Mouse (Mus musculus): ENCODE measurements around the gene Wdr73.

- TF ChIP-seq FLI1 (IDR thresholded peaks at IDR 0.05; ENCODE audit: low read length) (no peak), GATA1 (IDR thresholded peaks at IDR 0.05; ENCODE audit: borderline replicate concordance, low read length) (no peak)
Observed at GRCm38 (mm10) chr7:80849710-80850109, 51.4 kb downstream of the Wdr73 start.
